Mouse (Mus musculus): Measurements from ENCODE around the gene Nav3.

DNA sequence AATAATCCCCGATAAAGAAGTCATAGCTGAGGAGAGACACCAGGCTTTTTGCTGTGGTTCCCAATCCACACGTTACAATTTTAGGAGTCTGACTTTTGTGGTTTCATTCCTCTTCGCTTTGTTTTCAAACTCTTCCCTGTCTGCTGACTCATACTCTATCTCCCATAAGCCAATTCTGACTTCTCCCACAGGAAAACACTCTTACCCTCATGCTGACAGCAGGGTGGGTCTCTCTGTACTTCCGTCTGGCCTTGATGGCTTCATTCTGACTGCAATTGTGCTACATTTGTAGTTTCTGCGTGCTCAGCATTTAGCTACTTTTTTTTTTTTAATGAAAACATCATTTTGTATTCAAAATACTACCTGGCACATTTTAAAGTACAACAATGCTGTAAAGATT, 379.4 kb downstream of the Nav3 start:
- no peak for TF ChIP-seq CTCF (IDR thresholded peaks at IDR 0.05; ENCODE audit: low read depth, low read length)
- TF ChIP-seq POLR2A (IDR thresholded peaks at IDR 0.05; ENCODE audit: extremely low read depth, insufficient read depth, low read length), result no peak

Data from liver, adult 2 months (tissue).